Mouse (Mus musculus) hindbrain, embryonic 10.5 days (tissue): ENCODE measurements around the gene Dbp. TPM values are rescaled to one million over a fixed set of nuclear protein-coding genes. Genes with fewer than 3 reads are reported as not detected.

Experiments
- DNase-seq: peaks from one replicate; pipeline ENCODE4 v3.0.0-alpha.2; 2017; ENCODE audit warnings: low spot score
- H3K27ac ChIP-seq: fragments of 300-500 bp; sonication (generic); 2 replicates; pipeline ENCODE4 v1.5.1; 2016; ENCODE audit warnings: mild to moderate bottlenecking, moderate library complexity
- H3K27me3 ChIP-seq: fragments of 300-500 bp; sonication (generic); 2 replicates; pipeline ENCODE4 v1.6.1; 2016; ENCODE audit warnings: mild to moderate bottlenecking; ENCODE audit not compliant: poor library complexity, insufficient read depth, severe bottlenecking
- H3K36me3 ChIP-seq: fragments of 300-500 bp; sonication (generic); 2 replicates; pipeline ENCODE4 v1.6.1; 2016; ENCODE audit warnings: mild to moderate bottlenecking, moderate library complexity
- H3K4me1 ChIP-seq: fragments of 300-500 bp; sonication (generic); replicated peaks from 2 replicates; pipeline ENCODE4 v1.6.1; 2016; ENCODE audit warnings: mild to moderate bottlenecking
- H3K4me3 ChIP-seq: fragments of 300-500 bp; sonication (generic); 2 replicates; pipeline ENCODE4 v1.5.1; 2016; ENCODE audit warnings: mild to moderate bottlenecking, moderate library complexity
- H3K9me3 ChIP-seq: fragments of 300-500 bp; sonication (generic); 2 replicates; pipeline ENCODE4 v1.6.1; 2016; ENCODE audit warnings: mild to moderate bottlenecking, moderate library complexity
- WGBS: fragments of 180-500 bp; shearing (Covaris S2); methylation state at CpG from one replicate; pipeline ENCODE4 v1.1.7; 2016; 5-methylcytosine and 5-hydroxymethylcytosine counted together
- polyA plus RNA-seq: library from polyadenylated mRNA; unstranded; fragments of >200 nt; fragmentation: Nextera tagmentation; extraction: Ambion mirVana; gene quantifications from 2 replicates; pipeline ENCODE4 v1.2.1, GENCODE M21; 2016

Dbp gene
- polyA plus RNA-seq, 1 experiment from 2014 or later, result 3.4 TPM

- H3K4me1 ChIP-seq, result peaks cover 60% of the 10 kb centered on the region
- 28% methylated on average over 14 of the region's 14 CpGs for WGBS
- H3K9me3 ChIP-seq, result no peaks in the 10 kb centered on the region
- DNase-seq, result peak; percentile 93
- peak overlapping the region; percentile 89 for H3K27ac ChIP-seq
- no peaks in the 10 kb centered on the region for H3K36me3 ChIP-seq
- H3K27me3 ChIP-seq, result peaks cover 13% of the 10 kb centered on the region
- peak overlapping the region; percentile 32 for H3K4me3 ChIP-seq
Measured at GRCm38 (mm10) chr7:45682144-45683126, 22.5 kb upstream of the Dbp start.

GRCm38 (mm10) chr7:45683396-45684050, 21.4 kb upstream of the Dbp start, which contains the start of gene Ntn5:
Gene Ntn5, plus strand, starts transcription at chr7:45684022.
- 78% methylated on average over 7 of the region's 7 CpGs for WGBS
- Histone ChIP-seq H3K36me3 (no peaks in the 10 kb centered on the region), H3K4me3 (peak within 1 kb of the TSS; percentile 32; the same call in 1 of the 2 replicates), H3K27me3 (peaks cover 13% of the 10 kb centered on the region), H3K9me3 (no peaks in the 10 kb centered on the region), H3K4me1 (peaks cover 56% of the 10 kb centered on the region), H3K27ac (peak within 1 kb of the TSS; percentile 89)
- no peak for DNase-seq

DNA sequence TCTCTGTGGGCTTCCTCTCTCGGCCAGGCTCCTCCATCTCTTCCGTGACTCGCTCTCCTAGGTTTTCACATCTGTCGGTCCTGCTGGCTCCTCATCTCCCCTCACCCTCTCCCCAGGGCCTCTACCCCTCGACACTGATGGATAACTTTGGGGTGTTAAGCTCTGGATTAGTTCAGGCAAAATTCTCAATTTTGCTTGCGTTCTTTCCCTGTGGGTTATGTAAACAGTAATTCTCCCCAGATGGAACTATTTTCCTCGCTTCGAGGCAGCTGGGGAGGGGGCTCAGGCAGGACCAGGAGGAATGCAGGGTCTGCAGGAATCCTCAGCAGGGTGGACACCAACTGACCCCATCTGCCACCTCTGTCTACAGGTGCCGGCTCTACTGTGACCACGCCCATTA, 19.1 kb upstream of the Dbp start:
- Histone ChIP-seq H3K36me3 (no peaks in the 10 kb centered on the region), H3K4me3 (0 out of 2 replicates have a peak overlapping the region, but pooled peaks have one; percentile 14), H3K27ac (peak overlapping the region; percentile 71), H3K27me3 (peaks cover 31% of the 10 kb centered on the region), H3K9me3 (no peaks in the 10 kb centered on the region), H3K4me1 (peaks cover 65% of the 10 kb centered on the region)
- no peak for DNase-seq
- WGBS, result 56% methylated on average over 10 of the region's 10 CpGs

- H3K27me3 ChIP-seq, result peaks cover 41% of the 10 kb centered on the region
- H3K27ac ChIP-seq, result peak overlapping the region; percentile 71; the same call in 1 of the 2 replicates
- no peaks in the 10 kb centered on the region for H3K36me3 ChIP-seq
- H3K4me3 ChIP-seq, result 0 out of 2 replicates have a peak overlapping the region, but pooled peaks have one; percentile 14
- no peaks in the 10 kb centered on the region for H3K9me3 ChIP-seq
- no peak for DNase-seq
- H3K4me1 ChIP-seq, result peaks cover 65% of the 10 kb centered on the region
- WGBS, result 75% methylated on average over 3 of the region's 3 CpGs
Measured at GRCm38 (mm10) chr7:45686841-45687240, 18.0 kb upstream of the Dbp start.

GRCm38 (mm10) chr7:45689099-45689498, 15.8 kb upstream of the Dbp start:
- peaks cover 60% of the 10 kb centered on the region for H3K27me3 ChIP-seq
- H3K36me3 ChIP-seq, result no peaks in the 10 kb centered on the region
- WGBS, result 59% methylated on average over 6 of the region's 6 CpGs
- no peak for DNase-seq
- no peak overlapping the region for H3K4me3 ChIP-seq
- H3K4me1 ChIP-seq, result peaks cover 58% of the 10 kb centered on the region
- H3K9me3 ChIP-seq, result no peaks in the 10 kb centered on the region
- peak overlapping the region; percentile 12; the same call in 1 of the 2 replicates for H3K27ac ChIP-seq

DNA sequence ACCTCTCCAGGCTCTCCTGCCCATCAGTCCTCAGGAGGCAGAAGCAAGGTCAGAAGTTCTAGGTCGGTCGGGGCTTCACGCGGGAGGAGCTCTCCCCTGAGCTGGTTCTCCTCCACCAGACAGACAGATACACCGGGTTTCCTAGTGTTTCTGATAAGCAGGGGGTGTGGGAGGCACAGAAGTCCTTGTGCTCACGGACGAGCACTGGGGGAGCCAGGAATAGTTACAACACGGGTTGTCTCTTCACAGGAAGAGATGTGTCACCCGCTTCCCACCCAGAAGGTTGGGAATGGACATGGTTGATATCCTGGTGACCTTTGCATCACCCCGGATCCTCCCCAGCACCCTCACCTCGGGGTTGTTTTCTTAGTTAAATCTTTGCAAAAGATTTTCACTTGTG, 15.1 kb upstream of the Dbp start:
- no peak overlapping the region for H3K4me3 ChIP-seq
- peak overlapping the region; percentile 40; the same call in 1 of the 2 replicates for H3K27ac ChIP-seq
- peaks cover 62% of the 10 kb centered on the region for H3K4me1 ChIP-seq
- 82% methylated on average over 11 of the region's 11 CpGs for WGBS
- DNase-seq, result no peak
- no peaks in the 10 kb centered on the region for H3K9me3 ChIP-seq
- no peaks in the 10 kb centered on the region for H3K36me3 ChIP-seq
- H3K27me3 ChIP-seq, result peaks cover 56% of the 10 kb centered on the region

DNA sequence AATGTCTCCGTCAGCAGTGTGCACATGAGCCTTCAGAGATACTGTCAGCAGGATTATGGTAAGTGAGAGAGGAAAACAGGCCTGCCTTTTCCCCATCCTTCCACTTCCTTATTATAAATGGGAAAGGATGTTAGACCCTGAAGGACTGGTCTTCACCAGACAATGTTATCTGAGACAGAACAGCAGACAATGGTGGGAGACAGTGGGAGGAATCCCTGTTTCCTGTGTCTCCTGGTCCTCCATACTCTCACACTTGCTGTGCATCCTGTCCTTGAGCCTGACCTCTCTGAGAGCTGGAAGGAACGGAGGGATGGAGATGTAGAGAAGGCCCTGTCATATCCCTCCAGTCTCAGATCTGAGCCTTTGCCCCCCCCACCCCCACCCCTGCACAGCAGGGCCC, 12.5 kb upstream of the Dbp start:
- Histone ChIP-seq H3K9me3 (no peaks in the 10 kb centered on the region), H3K27me3 (peaks cover 59% of the 10 kb centered on the region), H3K4me1 (peaks cover 47% of the 10 kb centered on the region), H3K4me3 (no peak overlapping the region), H3K27ac (0 out of 2 replicates have a peak overlapping the region, but pooled peaks have one; percentile 31), H3K36me3 (no peaks in the 10 kb centered on the region)
- 69% methylated on average over 2 of the region's 2 CpGs for WGBS
- no peak for DNase-seq

DNA sequence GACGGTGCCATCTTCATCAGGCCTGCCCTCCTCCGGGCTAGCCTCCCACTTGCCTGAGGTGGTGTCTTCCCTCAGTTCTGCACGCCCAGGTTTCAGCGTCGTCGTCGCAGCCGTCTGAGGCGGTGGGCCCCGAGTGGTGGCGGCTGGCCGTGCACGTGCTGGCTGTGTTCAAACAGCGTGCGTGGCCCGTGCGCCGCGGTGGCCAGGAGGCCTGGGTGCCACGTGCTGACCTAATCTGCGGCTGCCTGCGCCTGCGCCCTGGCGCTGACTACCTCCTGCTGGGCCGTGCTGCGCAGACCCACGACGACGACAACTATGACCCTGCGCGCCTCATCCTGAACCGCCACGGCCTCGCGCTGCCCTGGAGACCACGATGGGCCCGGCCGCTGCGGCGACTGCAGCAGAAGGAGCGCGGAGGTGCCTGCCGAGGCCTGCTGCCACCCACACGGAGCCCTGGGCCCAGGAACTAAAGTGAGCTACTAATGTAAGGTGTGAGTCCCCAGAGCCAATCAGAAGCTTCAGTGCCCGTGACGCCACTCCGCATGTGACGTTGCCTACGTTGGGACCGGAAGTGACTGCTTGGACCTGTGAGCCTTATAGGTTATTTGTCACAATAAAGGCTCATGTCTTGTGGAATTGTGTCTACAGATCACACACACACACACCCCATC, 10.8 kb upstream of the Dbp start, which contains the start of gene Sec1:
TSS of gene Sec1 (minus strand) at position 482 of the 671 bp plus-strand sequence.
- Histone ChIP-seq H3K4me1 (peaks cover 44% of the 10 kb centered on the region), H3K9me3 (no peaks in the 10 kb centered on the region), H3K27ac (peak within 1 kb of the TSS; percentile 73), H3K27me3 (peaks cover 71% of the 10 kb centered on the region), H3K4me3 (no peak within 1 kb of the TSS), H3K36me3 (no peaks in the 10 kb centered on the region)
- DNase-seq, result no peak
- 87% methylated on average over 50 of the region's 50 CpGs for whole genome bisulfite sequencing

DNA sequence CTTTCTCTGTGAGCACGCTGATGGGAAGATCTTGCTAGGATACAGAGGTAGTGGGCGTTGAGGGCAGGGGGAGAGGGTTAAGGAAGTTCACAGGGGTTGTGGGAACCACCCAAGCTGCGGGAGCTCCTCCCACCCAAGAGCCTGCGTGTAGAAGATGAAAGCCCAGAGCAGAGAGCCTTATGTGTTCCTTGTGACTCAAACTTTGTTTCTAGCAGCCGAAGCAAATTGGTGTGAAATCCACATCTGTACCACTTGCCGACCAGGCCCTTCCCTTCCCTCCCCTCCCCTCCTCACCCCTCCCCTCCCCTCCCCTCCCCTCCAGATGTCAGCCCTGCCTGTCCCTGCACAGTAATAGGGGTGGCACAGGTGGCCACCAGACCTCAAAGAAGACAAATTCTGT, 9.8 kb upstream of the Dbp start:
- H3K4me1 ChIP-seq, result peaks cover 47% of the 10 kb centered on the region
- H3K27ac ChIP-seq, result peak overlapping the region; percentile 18; the same call in 1 of the 2 replicates
- WGBS, result 13% methylated on average over 6 of the region's 6 CpGs
- peak; percentile 59 for DNase-seq
- peaks cover 73% of the 10 kb centered on the region for H3K27me3 ChIP-seq
- H3K9me3 ChIP-seq, result no peaks in the 10 kb centered on the region
- H3K36me3 ChIP-seq, result no peaks in the 10 kb centered on the region
- no peak overlapping the region for H3K4me3 ChIP-seq

DNA sequence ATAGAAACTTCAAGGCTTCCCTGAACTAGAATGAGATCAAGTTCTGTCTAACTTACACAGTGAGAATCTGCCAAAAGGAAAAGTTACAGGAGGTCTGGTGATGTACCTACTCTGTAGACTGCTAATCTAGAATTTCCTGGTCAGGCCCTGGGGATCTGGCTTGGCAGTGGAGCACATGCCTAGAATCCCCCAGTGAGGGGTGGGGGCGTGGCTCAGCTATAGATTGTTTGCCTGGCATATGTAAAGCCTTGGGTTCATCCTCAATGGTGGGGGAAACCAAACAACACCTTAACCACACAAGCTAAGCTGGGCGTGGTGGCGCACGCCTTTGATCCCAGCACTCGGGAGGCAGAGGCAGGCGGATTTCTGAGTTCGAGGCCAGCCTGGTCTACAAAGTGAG, 7.0 kb upstream of the Dbp start:
- H3K27me3 ChIP-seq, result peaks cover 66% of the 10 kb centered on the region
- H3K27ac ChIP-seq, result no peak overlapping the region
- H3K36me3 ChIP-seq, result no peaks in the 10 kb centered on the region
- no peak overlapping the region for H3K4me3 ChIP-seq
- DNase-seq, result no peak
- H3K9me3 ChIP-seq, result no peaks in the 10 kb centered on the region
- WGBS, result 78% methylated on average over 7 of the region's 7 CpGs
- peaks cover 55% of the 10 kb centered on the region for H3K4me1 ChIP-seq

- H3K9me3 ChIP-seq, result no peaks in the 10 kb centered on the region
- WGBS, result under 1% methylated on average over 36 of the region's 36 CpGs
- no peak for DNase-seq
Measured at GRCm38 (mm10) chr7:45699523-45700141, 5.3 kb upstream of the Dbp start, which contains the start of gene Car11. Gene Car11, plus strand, starts transcription at chr7:45699843.

More at GRCm38 (mm10) chr7:45699523-45700141, 5.3 kb upstream of the Dbp start, which contains the start of gene Car11:
- Histone ChIP-seq H3K36me3 (no peaks in the 10 kb centered on the region), H3K27me3 (peaks cover 52% of the 10 kb centered on the region), H3K27ac (peak within 1 kb of the TSS; percentile 78), H3K4me3 (peak within 1 kb of the TSS; percentile 56), H3K4me1 (peaks cover 53% of the 10 kb centered on the region)
